Mouse (Mus musculus) urinary bladder, postnatal 14 days (tissue): ENCODE data around the gene Per1.
A peak's percentile ranks its signal among the peaks of the same experiment; 100 is the strongest.

Source experiments
- DNase-seq: peaks from one replicate; pipeline ENCODE4 v3.0.0; 2021; ENCODE audit warnings: low spot score

Gene Per1

GRCm38 (mm10) chr11:69133923-69134621 lies 39.1 kb downstream of the Per1 start:
- peak; percentile 47 for DNase-seq

DNA sequence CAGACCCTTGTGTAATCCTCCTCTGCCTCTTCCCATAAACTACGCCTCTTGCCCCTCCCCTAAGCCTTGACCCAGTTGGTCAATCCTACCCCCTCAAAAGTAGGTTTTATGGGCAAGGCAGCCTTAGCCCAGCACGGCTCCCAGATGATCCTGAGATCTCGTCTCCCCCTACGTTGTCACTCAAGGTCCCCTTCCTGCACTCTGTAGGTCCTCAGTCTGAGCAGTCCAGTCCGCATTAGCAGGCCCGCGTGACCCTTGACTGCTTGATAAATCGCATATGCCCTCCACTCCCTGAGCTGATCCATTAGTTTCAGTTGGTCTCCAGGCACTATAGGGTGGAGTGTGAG lies 39.6 kb downstream of the Per1 start:
- no peak for DNase-seq

DNA sequence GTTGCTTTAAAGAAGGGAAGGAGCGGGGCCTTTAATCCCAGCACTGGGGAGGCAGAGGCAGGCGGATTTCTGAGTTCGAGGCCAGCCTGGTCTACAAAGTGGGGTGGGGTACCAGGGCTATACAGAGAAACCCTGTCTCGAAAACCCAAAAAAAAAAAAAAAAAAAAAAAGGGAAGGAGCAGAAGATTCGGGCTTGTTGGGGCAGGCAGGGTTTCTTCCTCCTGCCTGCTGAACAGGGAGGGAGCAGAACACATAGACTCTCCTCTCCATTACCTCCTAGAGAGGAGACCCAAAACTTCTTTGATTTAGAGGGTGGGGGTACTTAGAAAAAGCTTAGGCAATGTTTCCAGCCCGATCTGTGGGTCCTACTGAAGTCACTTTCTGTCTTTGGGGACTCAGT lies 40.3 kb downstream of the Per1 start:
- DNase-seq = no peak

- no peak for DNase-seq
Observed at GRCm38 (mm10) chr11:69147546-69147945, 52.5 kb downstream of the Per1 start.

DNA sequence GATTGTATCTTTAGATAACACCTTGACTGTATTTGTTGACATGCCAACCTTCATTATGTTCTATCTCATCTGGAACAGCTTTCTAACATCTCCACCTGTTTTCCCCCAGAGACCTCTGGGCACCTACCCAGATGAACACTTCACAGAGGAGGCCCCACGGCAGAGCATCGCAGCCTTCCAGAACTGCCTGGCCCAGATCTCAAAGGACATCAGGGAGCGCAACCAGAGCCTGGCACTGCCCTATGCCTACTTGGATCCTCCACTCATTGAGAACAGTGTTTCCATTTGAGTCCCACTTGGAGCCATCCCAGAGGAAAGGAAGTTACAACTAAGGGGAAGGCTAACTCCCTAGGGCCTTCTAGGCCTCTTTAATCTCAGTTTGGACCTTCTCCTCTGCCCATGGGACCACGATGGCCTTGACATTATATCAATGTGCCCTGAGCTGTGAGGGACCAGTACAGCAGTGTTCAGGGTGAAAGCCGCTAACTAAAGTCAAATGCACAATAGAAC lies 53.5 kb downstream of the Per1 start:
- no peak for DNase-seq

GRCm38 (mm10) chr11:69149728-69150127 lies 54.7 kb downstream of the Per1 start:
- DNase-seq = no peak

DNA sequence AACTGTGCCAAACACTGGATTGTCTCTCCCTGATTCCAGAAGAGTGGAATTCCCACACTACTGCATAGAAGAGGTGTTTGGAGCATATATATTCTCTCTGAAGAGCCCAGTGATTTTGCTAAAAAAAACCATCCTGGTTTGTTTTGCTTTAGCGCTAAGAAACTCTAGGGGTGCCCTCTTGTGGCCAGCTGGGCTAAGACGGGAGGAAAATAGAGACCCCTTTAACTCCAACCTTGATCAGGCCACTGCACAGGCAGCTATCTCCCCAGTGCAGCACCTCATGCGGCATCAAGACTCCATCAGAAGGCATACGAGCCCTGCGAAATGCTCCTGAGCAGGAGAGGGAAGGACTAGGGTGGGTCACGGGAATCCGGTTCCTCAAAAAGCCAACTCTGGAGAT lies 55.4 kb downstream of the Per1 start:
- peak; percentile 80 for DNase-seq

DNA sequence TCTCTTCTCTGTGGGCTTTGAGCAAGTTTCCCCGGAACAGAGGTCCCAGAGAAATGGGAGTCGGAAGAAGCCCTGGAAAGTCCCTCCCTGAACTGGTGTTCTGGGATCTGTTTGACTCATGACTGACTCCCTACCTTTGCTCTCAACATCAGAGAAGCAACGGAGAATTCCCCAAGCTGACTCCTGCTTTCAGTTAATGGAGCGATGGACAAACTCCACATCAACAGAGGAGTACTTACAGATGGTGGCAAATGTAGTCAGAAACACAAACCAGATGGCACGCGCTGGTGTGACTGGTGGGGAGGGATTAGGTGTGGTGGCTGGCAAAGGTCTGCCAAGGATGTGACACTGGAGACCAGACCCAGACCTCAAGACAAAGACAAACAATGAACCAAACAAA lies 56.0 kb downstream of the Per1 start:
- no peak for DNase-seq

DNA sequence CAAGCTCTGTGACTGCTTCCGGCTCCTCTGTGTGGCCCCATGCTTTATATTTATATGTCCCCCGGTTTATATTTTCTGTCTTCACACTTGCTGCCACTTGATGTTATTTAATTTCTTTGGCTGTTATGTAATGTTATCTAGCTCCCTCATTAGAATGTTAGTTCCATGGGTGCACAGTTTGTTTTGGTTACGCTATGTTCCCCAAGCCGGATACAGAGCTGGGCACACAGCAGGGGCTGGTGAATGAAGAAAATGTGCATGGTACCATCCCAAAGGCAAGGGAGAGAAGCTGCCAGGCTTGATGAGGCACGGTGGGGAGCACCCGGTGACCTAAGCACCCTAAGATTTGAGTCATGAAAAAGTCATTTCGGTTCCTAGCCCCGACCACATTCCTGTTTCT lies 58.8 kb downstream of the Per1 start:
- no peak for DNase-seq

DNA sequence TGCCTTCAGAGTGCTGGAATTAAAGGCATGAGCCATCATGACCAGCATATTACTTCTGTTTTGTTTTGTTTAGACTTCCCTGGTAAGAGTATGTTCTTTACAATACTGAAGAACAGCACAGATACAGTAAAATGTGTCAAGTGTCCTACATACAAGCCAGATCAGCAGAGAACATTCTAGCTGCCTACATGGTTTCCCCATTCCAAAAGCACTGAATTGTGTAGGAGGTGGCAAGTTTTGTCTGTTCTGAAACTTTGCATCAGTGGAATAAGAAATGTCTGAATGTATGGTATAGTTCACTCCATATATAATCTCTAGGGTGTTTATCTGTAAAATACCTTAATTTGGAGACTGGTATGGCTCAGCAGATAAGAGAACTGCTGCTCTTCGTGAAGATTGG lies 60.3 kb downstream of the Per1 start:
- DNase-seq = no peak

DNA sequence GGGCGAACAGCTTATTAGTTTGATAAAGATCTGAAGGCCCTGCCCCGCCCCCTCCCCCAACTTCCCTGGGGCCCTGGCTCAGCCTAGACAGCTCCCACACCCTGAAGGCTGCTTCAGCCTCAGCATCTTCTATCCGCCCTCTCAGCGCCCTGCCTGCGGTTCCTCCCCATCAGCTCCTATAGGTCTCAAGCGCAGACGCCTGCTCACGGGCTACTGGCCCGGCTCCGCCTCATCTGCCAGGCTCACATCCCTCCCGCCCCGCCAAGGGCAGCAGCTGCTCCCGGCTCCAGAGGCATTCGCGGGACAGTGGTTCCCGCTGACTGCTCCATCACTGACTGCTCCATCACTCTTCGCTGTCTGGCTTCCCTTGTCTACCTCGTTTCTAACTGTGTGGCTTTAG lies 61.8 kb downstream of the Per1 start, which contains the start of gene Alox12b:
Alox12b (plus strand) TSS at position 190 of the 400 bp plus-strand sequence.
- DNase-seq = no peak
